Comparison of ENCODE assay signal across 9 mouse cellular contexts in the genomic region with DNA sequence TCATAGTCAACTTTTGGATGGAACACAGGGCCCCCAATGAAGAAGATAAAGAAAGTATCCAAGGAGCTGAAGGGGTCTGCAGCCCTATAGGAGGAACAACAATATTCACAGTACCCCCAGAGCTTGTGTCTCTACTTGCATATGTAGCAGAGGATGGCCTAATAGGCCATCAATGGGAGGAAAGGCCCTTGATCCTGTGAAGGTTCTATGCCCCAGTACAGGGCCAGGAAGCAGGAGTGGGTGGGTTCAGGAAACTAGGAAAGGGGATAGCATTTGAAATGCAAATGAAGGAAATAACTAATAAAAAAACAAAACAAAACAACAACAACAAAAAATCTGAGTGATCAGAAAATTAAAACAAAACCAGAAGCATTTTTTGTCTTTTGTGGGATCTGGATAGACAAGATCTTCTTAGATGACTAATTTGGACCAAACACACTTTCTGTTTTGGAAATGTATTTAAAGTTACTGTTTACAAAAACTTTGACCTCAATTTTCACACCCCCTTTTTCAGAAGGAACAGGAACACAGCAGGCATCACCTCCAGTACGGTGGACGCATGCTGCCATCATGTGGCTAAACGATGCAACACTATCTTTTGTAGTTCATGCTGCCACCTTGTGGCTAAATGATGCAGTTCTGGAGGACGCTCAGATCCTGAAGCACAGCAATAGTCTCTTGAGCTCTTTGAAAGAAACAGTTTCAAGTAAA. TPM values are rescaled to one million over a fixed set of nuclear protein-coding genes. Genes with fewer than 3 reads are reported as not detected.
DNase-seq lines count a peak whose midpoint lies in the region; ATAC-seq and TF ChIP-seq lines count a peak whose summit lies in the region.
"Had no signal": no experiment of that assay in that cellular context is flagged by ENCODE, and none has a peak within 500 bp of the region (broad histone marks: within the 10 kb centered on the region; RNA-seq: fewer than 3 reads in every experiment).

No protein-coding gene starts in this region.

- TF ChIP-seq POLR2A in bone marrow, adult 2 months (IDR thresholded peaks at IDR 0.05; ENCODE audit: borderline replicate concordance, control insufficient read depth, low read depth, low read length): no peak
- TF ChIP-seq POLR2A in lung, adult 2 months (IDR thresholded peaks at IDR 0.05; ENCODE audit: borderline replicate concordance, extremely low read depth, low read depth, low read length): no peak

- DNase-seq in heart, postnatal 10 days: peak; percentile 79 to 90
- DNase-seq in kidney, postnatal 4 days: peak; percentile 84
- peak; percentile 69 for DNase-seq in lung, adult 2 months
- DNase-seq in ovary, adult 18-20 months (ENCODE audit: low spot score): peak; percentile 45
- peak; percentile 71 for DNase-seq in thymus, postnatal 0 days (ENCODE audit: low spot score)

- no peaks in the 10 kb centered on the region for H3K4me1 ChIP-seq in bone marrow, adult 2 months (ENCODE audit: control insufficient read depth, insufficient read depth, low read length)
- no peaks in the 10 kb centered on the region for H3K4me1 ChIP-seq in lung, adult 2 months (ENCODE audit: control insufficient read depth, insufficient read depth, low read length)
- H3K4me1 ChIP-seq: heart, embryonic 13.5 days had no signal

- peak; percentile 93 for ATAC-seq in CD4-positive, CD25-positive, alpha-beta regulatory T cell, adult 4 months
- peak; percentile 73 for ATAC-seq in erythroid progenitor cell, adult 5-6 weeks (replicated peaks; ENCODE audit: low FRiP score, poor library complexity, severe bottlenecking)

- no peak overlapping the region for H3K4me3 ChIP-seq in bone marrow, adult 2 months (replicated peaks; ENCODE audit: control insufficient read depth, low read depth, low read length)
- H3K4me3 ChIP-seq in lung, adult 2 months (replicated peaks; ENCODE audit: extremely low read depth, low read depth, low read length): no peak overlapping the region
- H3K4me3 ChIP-seq: heart, embryonic 13.5 days had no signal

- intact Hi-C loops in heart, postnatal 10 days (cut with DNase I): loop anchor here (1.0 to 5.0 kb wide), 2 partner anchors 120 to 311 kb away; a partner anchor contains a TSS

- WGBS in bone marrow, adult 2 months: under 1% methylated on average over 4 of the region's 4 CpGs
- WGBS in lung, adult 2 months: under 1% methylated on average over 4 of the region's 4 CpGs

- peak; percentile 98 for TF ChIP-seq CTCF in bone marrow, adult 2 months (IDR thresholded peaks at IDR 0.05; ENCODE audit: control insufficient read depth, insufficient read depth, low read length)
- peak; percentile 100 for TF ChIP-seq CTCF in lung, adult 2 months (IDR thresholded peaks at IDR 0.05; ENCODE audit: insufficient read depth, low read length)

- H3K27ac ChIP-seq in bone marrow, adult 2 months (ENCODE audit: control insufficient read depth, insufficient read depth, low read depth, low read length, poor library complexity): no peak overlapping the region
- H3K27ac ChIP-seq: heart, embryonic 13.5 days had no signal

RNA-seq across cellular contexts. Expression of a gene that starts 2.6 kb away (rescaled TPM):
- polyA plus RNA-seq in CD4-positive, CD25-positive, alpha-beta regulatory T cell, adult 4 months (2017; shearing (Covaris generic)): not detected
- polyA plus RNA-seq in bone marrow, adult 2 months (2011; ENCODE audit: insufficient read depth, insufficient read length, low replicate concordance, missing spikeins): not detected in 2 replicates
- total RNA-seq in erythroid progenitor cell, adult 5-6 weeks (2015; ENCODE audit: low replicate concordance): not detected in 2 replicates
- not detected in 2 replicates for total RNA-seq in erythroid progenitor cell, adult 5-6 weeks (2017; ENCODE audit: low replicate concordance)
- total RNA-seq in heart, postnatal 10 days (2021): not detected
- polyA plus RNA-seq in lung, adult 2 months (2012; rRNA removed): not detected in 2 replicates
- polyA plus RNA-seq in thymus, postnatal 0 days (2015; fragmentation: Nextera tagmentation; extraction: Ambion mirVana): not detected in 2 replicates
- polyA plus RNA-seq: heart, embryonic 13.5 days had no signal

RNA-seq across cellular contexts. Expression of a gene that starts 9.6 kb away (rescaled TPM):
- not detected for polyA plus RNA-seq in CD4-positive, CD25-positive, alpha-beta regulatory T cell, adult 4 months (2017; shearing (Covaris generic))
- polyA plus RNA-seq in bone marrow, adult 2 months (2011; ENCODE audit: insufficient read depth, insufficient read length, low replicate concordance, missing spikeins): 0.40 TPM in 1 of 2 replicates, not detected in the other
- total RNA-seq in erythroid progenitor cell, adult 5-6 weeks (2015; ENCODE audit: low replicate concordance): not detected in 2 replicates
- total RNA-seq in erythroid progenitor cell, adult 5-6 weeks (2017; ENCODE audit: low replicate concordance): not detected in 2 replicates
- total RNA-seq in heart, postnatal 10 days (2021): not detected
- polyA plus RNA-seq in lung, adult 2 months (2012; rRNA removed): not detected in 2 replicates
- polyA plus RNA-seq in thymus, postnatal 0 days (2015; fragmentation: Nextera tagmentation; extraction: Ambion mirVana): not detected in 2 replicates
- polyA plus RNA-seq: heart, embryonic 13.5 days had no signal

RNA-seq across cellular contexts. Expression of a gene that starts 9.7 kb away (rescaled TPM):
- under 1 TPM in 1 of 2 experiments, not detected in 1; 0.70 TPM for polyA plus RNA-seq in CD4-positive, CD25-positive, alpha-beta regulatory T cell, adult 4 months (2017; shearing (Covaris generic))
- 6.7 and 19.8 TPM in 2 replicates for polyA plus RNA-seq in bone marrow, adult 2 months (2011; ENCODE audit: insufficient read depth, insufficient read length, low replicate concordance, missing spikeins)
- 4.0 TPM in 1 of 2 replicates, not detected in the other for total RNA-seq in erythroid progenitor cell, adult 5-6 weeks (2015; ENCODE audit: low replicate concordance)
- 4.5 and 8.9 TPM in 2 replicates for total RNA-seq in erythroid progenitor cell, adult 5-6 weeks (2017; ENCODE audit: low replicate concordance)
- total RNA-seq in heart, postnatal 10 days (2021): not detected
- polyA plus RNA-seq in lung, adult 2 months (2012; rRNA removed): not detected in 2 replicates
- 83.6 and 90.3 TPM in 2 replicates for polyA plus RNA-seq in thymus, postnatal 0 days (2015; fragmentation: Nextera tagmentation; extraction: Ambion mirVana)
- polyA plus RNA-seq: heart, embryonic 13.5 days had no signal

RNA-seq across cellular contexts. Expression of a gene that starts 16.6 kb away (rescaled TPM):
- not detected for polyA plus RNA-seq in CD4-positive, CD25-positive, alpha-beta regulatory T cell, adult 4 months (2017; shearing (Covaris generic))
- not detected in 2 replicates for polyA plus RNA-seq in bone marrow, adult 2 months (2011; ENCODE audit: insufficient read depth, insufficient read length, low replicate concordance, missing spikeins)
- not detected in 2 replicates for total RNA-seq in erythroid progenitor cell, adult 5-6 weeks (2015; ENCODE audit: low replicate concordance)
- not detected in 2 replicates for total RNA-seq in erythroid progenitor cell, adult 5-6 weeks (2017; ENCODE audit: low replicate concordance)
- not detected for total RNA-seq in heart, postnatal 10 days (2021)
- polyA plus RNA-seq in lung, adult 2 months (2012; rRNA removed): not detected in 2 replicates
- polyA plus RNA-seq in thymus, postnatal 0 days (2015; fragmentation: Nextera tagmentation; extraction: Ambion mirVana): not detected in 2 replicates
- polyA plus RNA-seq: heart, embryonic 13.5 days had no signal

RNA-seq across cellular contexts. Expression of a gene that starts 33.8 kb away (rescaled TPM):
- polyA plus RNA-seq in CD4-positive, CD25-positive, alpha-beta regulatory T cell, adult 4 months (2017; shearing (Covaris generic)): not detected
- not detected in 2 replicates for polyA plus RNA-seq in bone marrow, adult 2 months (2011; ENCODE audit: insufficient read depth, insufficient read length, low replicate concordance, missing spikeins)
- total RNA-seq in erythroid progenitor cell, adult 5-6 weeks (2015; ENCODE audit: low replicate concordance): not detected in 2 replicates
- total RNA-seq in erythroid progenitor cell, adult 5-6 weeks (2017; ENCODE audit: low replicate concordance): not detected in 2 replicates
- total RNA-seq in heart, postnatal 10 days (2021): not detected
- polyA plus RNA-seq in lung, adult 2 months (2012; rRNA removed): not detected in 2 replicates
- not detected in 2 replicates for polyA plus RNA-seq in thymus, postnatal 0 days (2015; fragmentation: Nextera tagmentation; extraction: Ambion mirVana)
- polyA plus RNA-seq: heart, embryonic 13.5 days had no signal
